Mouse (Mus musculus) megakaryocyte, embryonic 14.5 days (primary cell): ENCODE results near the gene Utrn.

Experiments
- FLI1 ChIP-seq: IDR thresholded peaks from 2 replicates; pipeline ENCODE4 v1.6.1; 2012; ENCODE audit warnings: low read length, inconsistent platforms, mixed read lengths
- GATA1 ChIP-seq: IDR thresholded peaks from 3 replicates; pipeline ENCODE4 v1.6.1; 2012; ENCODE audit warnings: mixed read lengths, low read length, inconsistent platforms, borderline replicate concordance

- TF ChIP-seq GATA1: no peak
- TF ChIP-seq FLI1: no peak
Observed at GRCm38 (mm10) chr10:12739302-12739987, 129.7 kb downstream of the Utrn start.
